Mouse (Mus musculus): ENCODE data around the gene Pard3.

- TF ChIP-seq CTCF (IDR thresholded peaks at IDR 0.05; ENCODE audit: low read depth): no peak
- no peak for TF ChIP-seq EP300 (IDR thresholded peaks at IDR 0.05; ENCODE audit: low read depth)
Measured at GRCm38 (mm10) chr8:127271186-127271585, 207.5 kb downstream of the Pard3 start.
